ENCODE assay signal across 8 mouse cellular contexts in the genomic region with DNA sequence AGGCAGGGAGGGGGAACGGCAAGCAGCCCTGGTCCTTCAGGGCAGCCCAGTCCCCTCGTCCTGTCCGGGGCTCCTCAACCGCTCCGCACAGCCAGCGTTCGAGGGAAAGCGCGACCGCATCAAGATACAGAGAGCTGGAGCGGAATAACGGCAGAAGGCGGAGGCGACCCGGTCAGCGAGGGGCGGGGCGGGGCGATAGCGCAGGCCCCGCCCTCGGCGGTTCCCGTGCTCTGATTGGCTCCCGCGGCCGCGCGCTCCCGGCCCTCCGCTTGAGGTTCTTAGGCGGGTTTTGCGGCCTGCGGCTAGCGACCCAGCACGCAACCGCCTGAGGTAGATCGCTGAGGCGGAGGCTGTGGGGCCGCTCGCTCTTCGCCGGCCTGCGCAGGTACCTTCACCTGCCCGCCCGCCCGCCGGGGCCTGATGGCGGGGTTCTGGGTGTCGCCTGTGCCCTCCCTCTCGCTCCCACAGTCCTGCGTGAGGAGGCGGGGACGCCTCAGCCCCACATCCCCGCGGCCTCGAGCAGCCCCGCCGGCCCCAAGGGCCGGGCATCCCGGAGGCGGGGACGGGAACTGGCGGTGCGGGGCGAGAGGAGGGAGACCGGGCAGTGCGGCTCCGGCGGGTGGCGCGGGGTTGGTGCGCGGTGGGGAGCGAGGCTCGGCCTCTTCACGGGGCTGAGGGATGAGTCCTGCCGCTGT. TPM values are rescaled to one million over a fixed set of nuclear protein-coding genes. Genes with fewer than 3 reads are reported as not detected.
DNase-seq lines count a peak whose midpoint lies in the region; ATAC-seq lines count a peak whose summit lies in the region.

A gene (plus strand): TSS at position 305 of the 695 bp plus-strand sequence.

- peak within 1 kb of the TSS; percentile 91 for H3K4me2 ChIP-seq in hindbrain, embryonic 15.5 days

- peak; percentile 97 for ATAC-seq in hindbrain, embryonic 15.5 days (ENCODE audit: low FRiP score, low read depth)

- peaks cover 13% of the 10 kb centered on the region for H3K4me1 ChIP-seq in hindbrain, embryonic 15.5 days (replicated peaks)

- H3K27ac ChIP-seq in hindbrain, embryonic 15.5 days (replicated peaks): peak within 1 kb of the TSS; percentile 79

- peaks cover 21% of the 10 kb centered on the region; the same call in 1 of the 2 replicates for H3K27me3 ChIP-seq in hindbrain, embryonic 15.5 days

- H3K9me3 ChIP-seq in hindbrain, embryonic 15.5 days: no peaks in the 10 kb centered on the region

- H3K4me3 ChIP-seq in hindbrain, embryonic 15.5 days: peak within 1 kb of the TSS; percentile 71

- H3K9ac ChIP-seq in hindbrain, embryonic 15.5 days: peak within 1 kb of the TSS; percentile 65

- under 1% methylated on average over 72 of the region's 78 CpGs for WGBS in hindbrain, embryonic 15.5 days

- H3K36me3 ChIP-seq in hindbrain, embryonic 15.5 days: no peaks in the 10 kb centered on the region

- peak; percentile 55 for DNase-seq in T-cell, adult 2 months (ENCODE audit: low spot score)
- peak; percentile 93 to 96 for DNase-seq in cerebellum, postnatal 25 days
- DNase-seq in frontal cortex, postnatal 36 days (ENCODE audit: low spot score in 2 of 2): peak; percentile 82 to 83
- DNase-seq in layer of hippocampus, postnatal 36 days: peak; percentile 79 to 83
- DNase-seq in lung, postnatal 25 days (ENCODE audit: low spot score): peak; percentile 81
- peak; percentile 95 for DNase-seq in retina, embryonic 14.5 days (ENCODE audit: low spot score)
- peak; percentile 77 to 79 for DNase-seq in thymus, postnatal 36 days

RNA-seq across cellular contexts. Expression of the gene that starts here (rescaled TPM):
- 1.2 and 1.5 TPM in 2 replicates for polyA plus RNA-seq in hindbrain, embryonic 15.5 days (2015; fragmentation: Nextera tagmentation; extraction: Ambion mirVana)
- 1 to 10 TPM; 1.2 to 1.3 TPM for total RNA-seq in layer of hippocampus, postnatal 36 days (2021)

Comparison
In these comparisons a context has a peak if more than half of its experiments do, and no peak if none do; other contexts are left out.
1. Peak in every context shown above with its lines: DNase-seq, ATAC-seq, H3K4me3 ChIP-seq and H3K27ac ChIP-seq.